Mouse (Mus musculus) left cerebral cortex, adult 8-10 months (tissue): ENCODE measurements around the gene Itln1. TPM values are rescaled to one million over a fixed set of nuclear protein-coding genes. Genes with fewer than 3 reads are reported as not detected.

Source experiments
- DNase-seq, 2 experiments: peaks; one replicate each; pipeline ENCODE4 v3.0.0; 2022; ENCODE audit warnings: low spot score in 2 of 2
- total RNA-seq, 4 experiments: library from RNA; stranded (reverse); gene quantifications; 2 replicates each; pipeline ENCODE4 v1.2.4; 2022

Itln1 gene
- total RNA-seq = not detected

DNA sequence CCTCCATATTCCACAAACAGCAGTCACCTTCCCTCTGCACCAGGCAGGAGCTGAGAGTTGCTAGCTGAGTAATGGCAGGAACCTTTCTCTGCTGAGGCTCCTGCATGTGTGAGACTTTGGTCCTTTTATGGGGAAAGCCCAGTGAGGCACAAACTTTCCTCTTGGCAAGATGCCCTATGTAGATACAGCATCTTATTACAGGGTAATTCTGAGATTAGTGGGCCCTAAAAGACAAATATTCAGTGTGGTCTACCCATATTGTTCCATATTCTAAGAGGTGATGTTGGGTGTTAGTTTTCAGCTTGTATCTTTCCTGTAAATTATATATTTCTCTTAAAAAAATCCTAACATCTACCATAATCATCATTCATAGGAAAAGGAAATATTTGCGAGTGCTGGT, at the start of gene Itln1:
Gene Itln1, minus strand, starts transcription at position 101 of the 400 bp plus-strand sequence.
- no peak for DNase-seq

DNA sequence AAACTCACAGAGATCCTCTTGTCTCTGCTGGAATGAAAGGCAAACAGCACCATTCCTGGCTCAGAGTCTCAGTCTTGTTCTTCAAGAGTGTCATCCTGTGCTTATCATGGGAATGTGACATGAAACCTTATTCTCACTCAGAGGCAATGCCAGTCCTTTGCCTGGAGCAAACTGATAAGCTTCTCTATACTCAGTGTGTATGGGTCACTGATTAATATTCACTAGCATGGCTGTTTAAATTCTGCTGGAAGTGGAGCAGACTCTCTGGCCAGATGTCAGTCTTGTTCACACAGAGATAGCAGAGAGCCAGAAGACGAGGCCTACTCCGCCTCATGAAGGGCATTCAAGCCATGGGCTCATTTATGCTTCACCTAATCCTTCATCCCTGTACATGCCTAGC, 49.5 kb upstream of the Itln1 start:
- DNase-seq = no peak

DNA sequence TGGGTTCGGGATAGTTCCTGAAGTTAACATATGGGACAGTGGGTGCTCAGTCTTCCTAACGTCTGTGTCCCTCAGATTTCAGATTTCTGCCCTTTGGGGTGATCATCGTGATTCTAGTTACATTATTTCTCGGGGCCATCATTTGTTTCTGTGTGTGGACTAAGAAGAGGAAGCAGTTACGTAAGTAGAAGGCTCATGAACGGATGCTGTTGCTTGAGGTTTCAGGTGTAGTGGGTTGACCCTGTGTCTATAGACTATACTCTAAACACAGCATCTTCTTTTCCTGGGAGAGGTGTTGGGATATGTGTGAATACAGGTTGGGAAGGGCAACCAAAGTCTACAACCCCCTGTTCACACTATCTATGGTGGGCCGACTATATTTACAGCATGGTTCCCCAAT, 42.1 kb upstream of the Itln1 start:
- DNase-seq = no peak

DNA sequence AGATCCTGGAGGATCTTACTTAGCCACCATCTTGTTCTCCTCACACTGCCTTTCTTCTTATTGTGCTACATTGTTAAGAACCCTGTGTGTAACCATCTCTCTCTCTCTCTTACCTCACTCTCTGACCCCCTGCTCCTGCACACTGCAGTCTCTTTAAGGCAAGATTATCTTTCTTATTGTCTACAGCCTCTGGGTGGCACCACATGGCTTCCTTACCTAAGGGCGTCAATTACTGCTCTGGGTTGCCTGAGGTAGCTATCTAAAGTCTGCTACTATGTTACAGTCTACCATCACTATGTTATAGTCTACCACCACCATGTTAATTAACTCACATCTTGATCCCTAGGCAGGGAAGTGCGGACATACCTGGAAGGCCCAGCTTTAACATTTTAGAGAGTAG, 33.3 kb upstream of the Itln1 start:
- no peak for DNase-seq

DNA sequence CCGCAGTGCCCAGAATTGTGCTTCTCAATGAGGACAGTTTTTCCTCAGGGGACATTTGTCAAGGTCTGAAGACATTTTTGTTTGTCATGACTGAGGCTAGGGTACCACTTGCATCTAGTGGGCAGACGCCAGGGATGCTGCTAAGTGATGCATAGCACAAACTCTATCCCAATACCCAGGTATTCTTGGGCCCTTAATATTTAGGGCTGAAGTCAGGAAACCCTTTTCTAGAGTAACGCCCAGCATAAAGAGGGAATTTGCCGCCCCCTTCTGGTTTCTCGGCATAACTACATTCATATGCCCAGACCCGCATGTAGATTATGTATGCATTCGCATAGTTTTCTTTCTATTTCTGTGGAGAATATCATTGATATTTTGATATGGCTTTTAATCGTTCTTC, 31.7 kb upstream of the Itln1 start:
- DNase-seq = no peak

DNA sequence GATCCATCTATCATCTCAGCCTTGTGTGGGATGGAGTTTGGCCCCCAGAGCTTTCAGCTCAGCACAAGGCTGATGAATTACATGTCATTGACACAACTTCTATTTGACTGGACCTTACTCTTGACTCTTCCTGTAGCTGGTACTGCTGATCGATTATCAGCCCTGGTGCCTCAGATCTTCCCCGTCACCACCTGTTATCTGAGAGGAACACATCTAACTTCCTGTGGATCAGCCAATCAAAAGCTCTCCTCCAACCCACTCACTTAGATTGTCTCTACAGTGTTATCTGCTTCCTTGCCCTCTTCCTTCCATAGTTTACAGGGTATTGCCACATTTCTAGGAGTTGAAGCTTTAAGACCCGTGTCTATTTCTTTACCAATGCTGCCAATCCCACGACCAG, 30.8 kb upstream of the Itln1 start:
- no peak for DNase-seq

DNA sequence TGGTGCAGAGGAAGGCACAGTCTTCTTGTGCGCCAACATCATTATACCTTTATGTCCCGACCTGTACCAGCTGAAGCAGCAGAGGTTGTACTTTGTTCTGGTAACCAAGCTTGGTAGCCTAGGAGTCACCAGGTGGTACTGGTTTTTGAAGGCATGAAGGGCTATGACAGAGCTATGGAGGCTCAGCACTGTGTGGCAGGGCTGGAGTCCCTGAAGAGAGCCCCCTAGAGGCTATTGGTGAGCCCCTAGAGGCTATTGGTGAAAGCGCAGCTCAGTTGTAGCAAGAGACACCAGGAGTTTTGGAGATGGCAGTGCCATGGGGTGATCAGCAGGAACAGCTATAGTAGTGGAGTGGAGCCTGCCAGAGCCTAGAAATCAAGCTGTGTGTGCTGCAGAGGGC, 29.2 kb upstream of the Itln1 start:
- DNase-seq = no peak

DNA sequence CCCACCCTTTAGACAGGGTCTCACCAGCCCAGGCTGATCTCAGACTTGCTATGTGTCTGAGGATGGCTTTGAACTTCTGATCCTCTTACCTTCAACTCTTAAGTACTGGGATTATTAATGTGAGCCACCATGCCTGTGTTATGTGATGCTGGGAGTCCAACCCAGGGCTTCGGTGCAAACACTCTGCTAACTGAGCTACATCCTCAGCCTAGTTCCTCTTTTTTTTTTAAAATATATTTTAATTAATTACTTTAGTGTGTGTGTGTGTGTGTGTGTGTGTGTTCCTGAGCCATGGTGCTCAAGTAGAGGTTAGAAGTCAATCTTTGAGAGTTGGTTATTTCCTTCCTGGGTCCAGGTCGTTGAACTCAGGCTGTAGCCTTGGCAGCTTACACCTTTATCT, 27.9 kb upstream of the Itln1 start:
- no peak for DNase-seq

DNA sequence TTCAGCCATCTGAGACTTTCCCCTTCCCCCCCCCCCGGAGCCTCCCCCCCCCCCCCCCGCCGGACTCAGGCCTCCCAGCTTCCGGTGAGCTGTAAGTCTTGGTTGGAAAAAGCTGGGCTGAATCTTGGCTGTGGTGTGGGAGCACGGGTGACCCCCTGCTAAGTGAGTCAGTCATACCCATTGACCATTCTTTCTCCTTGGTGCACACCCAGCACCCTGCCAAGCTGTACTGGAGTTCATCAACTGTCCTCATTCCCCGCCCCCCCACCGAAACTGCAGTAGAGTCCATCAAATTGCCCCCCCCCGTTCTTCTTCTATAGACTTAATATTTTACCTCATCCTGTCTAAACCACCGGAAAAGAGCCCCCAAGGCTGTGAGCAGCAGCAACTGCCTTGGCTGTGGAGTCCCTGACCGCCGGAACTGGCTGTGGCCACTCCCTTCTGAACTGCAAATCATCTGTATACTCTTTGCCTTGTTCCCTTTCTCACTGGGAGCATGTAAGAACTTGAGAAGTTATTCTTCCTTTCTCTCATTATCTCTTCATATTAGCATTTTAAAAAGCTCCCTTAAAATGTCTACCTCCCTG, 26.6 kb upstream of the Itln1 start:
- no peak for DNase-seq

DNA sequence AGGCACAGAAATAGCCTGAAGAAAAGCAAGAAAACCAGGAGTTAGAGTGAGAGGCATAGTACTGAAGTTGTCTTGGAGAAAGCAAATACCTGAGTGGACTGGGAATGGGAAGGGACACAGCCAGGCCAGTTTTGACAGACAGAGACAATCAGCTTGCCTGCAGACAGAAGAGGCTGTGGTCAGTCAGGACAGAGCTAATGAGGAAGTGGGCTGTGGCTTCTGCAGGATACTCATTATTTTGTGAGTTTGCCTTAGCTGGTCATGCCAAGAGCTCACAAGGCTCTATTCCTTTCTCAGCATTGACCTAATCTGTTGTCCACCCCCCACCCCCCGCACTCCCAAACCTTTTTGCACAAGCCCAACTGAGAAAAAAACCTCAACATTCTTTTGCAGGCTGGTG, 26.1 kb upstream of the Itln1 start:
- no peak for DNase-seq

DNA sequence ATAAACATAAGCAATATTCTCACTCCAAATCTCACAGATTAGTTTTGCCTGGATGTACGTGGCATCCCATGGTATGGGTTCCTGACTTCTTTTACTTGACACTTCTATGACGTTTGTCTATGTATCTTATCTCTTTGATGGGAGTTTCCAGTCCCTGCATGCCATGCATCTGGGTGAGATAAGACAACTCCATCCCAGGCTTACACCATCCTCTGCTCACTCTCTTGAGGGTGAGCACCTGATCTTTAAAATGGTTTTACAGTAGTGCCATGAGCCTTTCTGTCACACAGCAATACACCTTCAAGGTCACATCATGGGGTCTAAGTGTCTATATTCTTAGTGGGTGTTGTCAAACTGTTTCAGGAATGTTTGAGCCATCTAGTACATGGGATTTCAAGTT, 25.2 kb upstream of the Itln1 start:
- DNase-seq = no peak

DNA sequence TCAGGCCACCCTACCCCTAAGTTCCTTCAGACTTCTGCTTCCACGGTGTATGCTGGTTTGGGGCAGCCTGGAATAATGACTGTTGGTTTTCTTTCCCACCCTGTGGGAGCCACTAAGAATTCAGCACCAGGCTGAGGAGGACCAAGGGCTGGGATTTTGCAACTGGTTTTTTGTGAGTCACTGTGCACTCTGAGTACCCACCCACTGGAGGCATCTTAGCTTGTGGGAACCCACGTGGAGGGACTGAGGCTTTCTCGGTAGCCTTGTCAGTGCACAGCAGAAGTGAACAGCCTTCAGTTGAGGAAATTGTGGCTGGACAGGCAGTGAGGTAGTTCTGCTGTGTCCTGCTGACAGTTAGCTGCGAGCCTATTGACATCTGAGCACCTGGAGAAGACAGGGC, 23.8 kb upstream of the Itln1 start, which contains the start of gene Cd244a:
Gene Cd244a, plus strand, starts transcription at position 296 of the 400 bp plus-strand sequence.
- DNase-seq = no peak

DNA sequence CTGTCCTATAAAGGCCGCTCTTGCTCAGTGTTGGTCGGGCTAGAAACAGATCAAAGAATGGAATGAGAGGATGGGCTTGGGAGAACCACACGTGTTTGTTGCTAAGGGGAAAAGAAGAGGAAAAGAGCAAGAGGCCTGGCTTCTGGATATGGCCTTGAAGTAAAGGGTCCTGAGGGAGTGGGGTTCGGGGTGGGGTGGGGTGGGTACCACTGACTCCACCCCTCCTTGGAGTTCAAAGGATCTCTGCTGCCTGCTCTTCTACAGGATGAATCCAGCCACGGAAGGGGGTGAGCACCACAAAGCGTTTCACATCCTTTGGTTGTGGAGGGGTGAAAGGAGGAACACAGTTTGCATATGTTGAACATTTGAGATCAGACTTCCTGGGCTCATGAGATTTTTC, 23.3 kb upstream of the Itln1 start:
- DNase-seq = no peak

DNA sequence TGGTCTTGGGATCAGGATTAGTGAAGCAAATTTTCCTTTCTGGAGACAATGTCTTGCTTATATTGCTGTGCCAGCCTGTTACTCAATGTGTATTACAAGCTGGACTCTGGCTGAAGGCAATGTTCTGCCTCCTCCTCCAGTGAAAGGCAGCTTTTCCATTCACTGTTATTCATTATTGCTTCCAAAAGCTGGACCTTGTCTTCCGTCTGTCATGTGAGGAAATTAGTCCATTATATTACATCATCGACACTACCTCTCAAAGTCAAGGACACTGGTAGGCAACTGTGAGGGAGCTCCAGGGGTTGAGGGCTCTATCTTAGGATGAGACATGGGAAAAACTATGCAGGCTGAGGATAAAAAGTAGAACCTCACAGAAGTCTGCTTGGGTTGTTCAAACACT, 21.3 kb upstream of the Itln1 start:
- DNase-seq = no peak

DNA sequence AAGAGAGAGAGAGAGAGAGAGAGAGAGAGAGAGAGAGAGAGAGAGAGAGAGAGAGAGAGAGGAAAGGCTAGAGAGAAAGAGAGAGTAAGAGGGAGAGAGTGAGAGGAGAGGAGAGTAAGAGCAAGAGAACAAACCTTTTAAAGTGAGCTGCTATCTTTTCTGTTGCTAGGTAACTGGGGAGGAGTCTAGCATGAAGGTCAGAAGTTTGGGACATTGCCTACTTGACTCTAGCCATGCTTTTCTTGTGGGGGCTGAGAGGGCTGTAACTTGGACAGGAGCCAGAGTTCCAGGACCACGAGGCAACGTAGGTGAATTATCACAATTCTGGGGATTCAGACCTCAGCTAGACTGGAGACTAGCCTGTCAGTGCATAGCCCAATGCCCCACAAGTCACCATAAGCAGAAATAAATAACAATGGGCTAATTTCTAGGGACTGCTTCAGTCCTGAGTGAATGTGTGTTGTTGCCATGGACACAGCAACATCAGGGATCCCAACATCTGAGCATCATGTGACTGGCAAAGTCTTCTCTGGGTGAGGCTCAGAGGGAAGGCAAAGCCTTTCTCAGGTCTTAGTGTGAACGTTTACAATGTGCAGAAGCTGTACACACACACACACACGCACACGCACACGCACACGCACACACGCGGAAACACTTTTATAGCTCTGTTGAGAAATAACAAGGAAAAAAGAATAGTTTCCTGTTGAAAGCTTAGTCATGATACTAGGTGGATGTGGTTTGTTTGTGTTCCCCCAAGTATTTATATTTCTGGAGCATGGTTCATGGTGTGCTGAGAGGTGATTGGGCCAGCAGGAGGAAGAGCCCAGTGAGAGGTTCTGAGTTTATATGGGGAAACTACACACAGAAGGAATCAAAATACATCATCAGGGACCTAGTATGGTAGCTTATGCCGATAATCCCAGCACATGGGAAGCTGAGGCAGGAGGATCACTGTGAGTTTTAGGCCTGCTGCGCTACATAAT, 18.6 kb upstream of the Itln1 start:
- DNase-seq = no peak

DNA sequence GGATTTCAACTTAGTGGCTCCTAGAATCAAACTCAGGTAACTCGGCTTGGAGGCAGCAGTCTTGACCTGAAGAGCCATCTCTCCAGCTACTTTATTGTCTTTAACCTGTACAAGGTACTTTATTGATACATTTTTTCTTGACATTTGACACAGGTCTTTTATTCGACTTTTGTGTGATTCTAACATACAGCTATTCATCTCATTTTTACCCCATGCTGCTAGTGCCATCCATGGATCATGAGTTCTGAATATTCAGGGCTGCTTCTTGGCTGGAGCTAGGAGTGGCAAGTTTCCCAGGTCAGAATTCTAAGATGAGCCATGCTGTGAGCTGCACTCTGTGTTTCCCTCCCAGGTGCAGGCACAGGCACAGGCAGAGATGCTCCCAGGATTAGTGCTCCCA, 17.1 kb upstream of the Itln1 start:
- no peak for DNase-seq

DNA sequence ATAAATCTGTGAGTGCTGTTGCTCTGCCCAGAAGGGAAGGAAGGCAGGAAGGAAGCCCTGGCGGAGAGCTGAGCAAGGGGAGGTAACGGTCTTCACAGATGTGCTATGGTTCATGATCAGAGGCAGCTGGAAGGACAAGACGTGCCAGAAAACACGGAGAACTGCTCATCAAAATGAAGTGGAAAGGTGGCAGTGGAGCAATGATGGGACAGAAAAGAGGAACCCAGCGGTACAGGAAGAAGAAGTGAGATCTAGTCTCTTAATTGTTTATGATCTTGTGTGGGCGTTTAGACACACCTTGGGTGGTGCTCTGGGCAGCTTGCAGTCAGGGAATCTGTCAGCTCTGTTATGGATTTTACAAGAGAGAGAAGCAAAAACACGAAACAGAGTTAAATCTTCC, 16.2 kb upstream of the Itln1 start:
- DNase-seq = no peak

DNA sequence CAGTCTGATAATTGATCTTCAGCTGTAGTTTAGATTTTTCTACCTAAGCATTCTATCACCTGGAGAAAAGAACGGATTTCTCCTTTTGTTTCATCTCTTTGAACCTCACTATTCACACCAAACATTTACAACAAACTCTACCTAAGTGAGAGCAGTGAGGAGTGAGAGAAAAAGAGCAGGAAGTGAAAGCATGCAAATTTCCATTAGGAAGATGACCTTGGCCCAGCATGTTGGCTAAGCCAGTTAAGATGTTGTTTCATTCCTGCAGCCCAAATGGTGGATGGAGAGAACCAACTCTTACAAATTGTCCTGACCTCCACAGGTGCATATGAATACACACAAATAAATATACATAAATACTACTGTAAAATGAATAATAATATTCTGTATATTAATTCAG, 5.6 kb upstream of the Itln1 start:
- DNase-seq = no peak

DNA sequence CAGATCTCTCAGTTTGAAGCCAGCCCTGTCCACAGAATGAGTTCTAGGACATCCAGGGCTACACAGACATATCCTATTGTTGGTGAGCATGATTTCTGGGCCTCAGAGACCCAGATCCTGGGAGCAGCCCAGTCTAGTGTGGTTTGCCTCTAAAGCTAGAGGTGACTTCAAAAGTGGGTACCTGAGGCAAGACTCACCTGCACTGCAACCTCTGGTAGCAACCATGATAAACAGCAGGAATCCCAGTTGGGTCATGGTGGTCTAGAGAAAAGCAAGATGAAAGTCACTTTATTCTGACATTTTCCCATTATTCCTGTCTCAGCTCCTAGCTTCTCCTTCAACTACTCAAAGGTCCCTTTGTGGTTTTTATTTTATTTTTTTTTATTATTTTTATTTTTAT, 537 bp downstream of the Itln1 start:
- no peak for DNase-seq

DNA sequence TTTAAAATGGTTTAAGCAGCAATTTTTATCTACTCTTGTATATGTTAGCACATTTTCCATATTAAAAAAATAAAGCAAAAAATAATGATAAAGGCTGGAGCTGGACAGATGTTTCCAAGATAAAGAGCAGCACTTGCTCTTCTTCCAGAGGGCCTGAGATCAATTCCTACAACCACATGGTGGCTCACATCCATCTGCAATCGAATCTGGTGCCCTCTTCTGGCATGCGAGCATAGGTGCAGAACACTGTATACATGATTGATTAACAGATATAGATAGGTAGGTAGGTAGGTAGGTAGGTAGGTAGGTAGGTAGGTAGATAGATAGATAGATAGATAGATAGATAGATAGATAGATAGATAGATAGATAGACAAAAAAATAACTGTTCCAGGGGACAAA, 2.3 kb downstream of the Itln1 start:
- DNase-seq = no peak

DNA sequence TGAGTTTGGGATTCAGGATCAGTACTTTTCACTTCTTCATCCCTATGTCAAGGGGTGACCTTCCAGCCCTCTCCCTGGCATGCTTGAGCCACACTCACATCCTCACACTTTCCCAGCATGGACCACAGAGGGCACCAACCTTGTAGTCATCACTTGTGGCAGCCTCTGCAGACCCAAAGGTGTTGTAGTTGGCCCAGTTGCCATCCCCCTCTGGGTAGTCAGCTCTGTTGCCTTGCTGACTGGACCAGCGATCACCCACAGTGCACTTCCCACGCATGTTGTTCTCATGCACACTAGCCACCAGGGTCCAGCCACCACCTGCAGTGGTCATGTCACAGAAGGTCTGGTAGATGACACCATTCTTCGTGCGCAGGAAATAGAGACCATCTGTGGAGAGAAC, 3.7 kb downstream of the Itln1 start:
- DNase-seq = no peak

DNA sequence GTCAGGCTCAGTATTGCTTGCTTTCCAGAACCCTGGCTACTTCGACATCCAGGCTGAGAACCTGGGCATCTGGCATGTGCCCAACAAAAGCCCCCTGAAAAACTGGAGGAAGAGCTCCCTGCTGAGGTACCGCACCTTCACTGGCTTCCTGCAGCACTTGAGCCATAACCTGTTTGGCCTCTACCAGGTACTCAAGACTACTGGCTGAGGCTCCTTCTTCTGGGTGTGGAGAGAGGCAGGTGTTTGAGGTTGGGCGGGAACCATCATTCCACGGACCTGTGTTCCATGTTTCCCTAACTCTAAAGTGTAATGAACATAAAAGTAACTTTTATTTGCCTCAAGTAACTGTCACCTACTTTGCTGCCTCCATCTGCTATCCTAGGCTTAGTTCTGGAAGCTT, 19.5 kb downstream of the Itln1 start:
- DNase-seq = no peak

DNA sequence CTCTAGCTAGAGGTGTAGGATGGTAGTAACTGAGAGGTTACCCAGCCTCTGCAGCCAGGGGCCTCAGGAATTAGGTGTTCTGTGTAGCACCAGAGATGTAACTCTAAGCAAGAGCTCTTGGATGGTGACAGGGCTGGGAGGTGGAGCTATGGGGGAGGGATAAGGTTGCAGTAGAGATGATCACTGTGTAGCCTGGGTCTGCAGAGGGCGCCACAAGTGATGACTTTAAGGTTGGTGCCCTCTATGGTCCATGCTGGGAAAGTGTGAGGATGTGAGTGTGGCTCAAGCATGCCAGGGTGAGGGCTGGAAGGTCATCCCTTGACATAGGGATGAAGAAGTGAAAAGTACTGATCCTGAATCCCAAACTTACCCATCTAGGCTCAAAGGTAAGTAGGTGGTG, 20.1 kb downstream of the Itln1 start:
- DNase-seq = no peak
